ENCODE assay signal across 8 mouse cellular contexts in genomic region chr4:106837964-106838363, GRCm38 (mm10). TPM values are rescaled to one million over a fixed set of nuclear protein-coding genes. Genes with fewer than 3 reads are reported as not detected.
DNase-seq lines count a peak whose midpoint lies in the region; ATAC-seq and TF ChIP-seq lines count a peak whose summit lies in the region.

No protein-coding gene starts in this region.

- H3K36me3 ChIP-seq in intestine, embryonic 16.5 days (ENCODE audit: control insufficient read depth, insufficient read depth, low read length), result no peaks in the 10 kb centered on the region
- H3K36me3 ChIP-seq in limb, embryonic 11.5 days (ENCODE audit: control insufficient read depth, insufficient read depth, low read length), result no peaks in the 10 kb centered on the region
- no peaks in the 10 kb centered on the region for H3K36me3 ChIP-seq in myocyte (ENCODE audit: control insufficient read depth, insufficient read depth)
- no peaks in the 10 kb centered on the region for H3K36me3 ChIP-seq in thymus, adult 2 months (ENCODE audit: control insufficient read depth, insufficient read depth, low read length)

- peak overlapping the region; percentile 22 for H3K4me3 ChIP-seq in intestine, embryonic 16.5 days (ENCODE audit: low read length)
- H3K4me3 ChIP-seq in limb, embryonic 11.5 days (ENCODE audit: low read depth, low read length), result peak overlapping the region; percentile 7; the same call in 1 of the 2 replicates
- no peak overlapping the region for H3K4me3 ChIP-seq in myocyte
- H3K4me3 ChIP-seq in thymus, adult 2 months (ENCODE audit: control insufficient read depth, insufficient read depth, low read length), result peak overlapping the region; percentile 40

- no peaks in the 10 kb centered on the region for H3K79me2 ChIP-seq in myocyte (ENCODE audit: control insufficient read depth, insufficient read depth)

- no peak for TF ChIP-seq POLR2A in myocyte (IDR thresholded peaks at IDR 0.05; ENCODE audit: insufficient read length, low read depth)
- TF ChIP-seq POLR2A in thymus, adult 2 months (IDR thresholded peaks at IDR 0.05; ENCODE audit: control insufficient read depth, extremely low read depth, insufficient read depth, low read length, poor library complexity), result no peak

- DNase-seq in lung, adult 18-20 months, result peak; percentile 42 to 56
- DNase-seq in lung, postnatal 25 days (ENCODE audit: low spot score), result no peak
- peak; percentile 74 for DNase-seq in embryo, embryonic 9.5 days (ENCODE audit: extremely low spot score)
- DNase-seq in heart, adult 11 months, result peak; percentile 97
- peak; percentile 80 for DNase-seq in limb, embryonic 11.5 days (ENCODE audit: low spot score)
- DNase-seq in thymus, adult 2 months, result peak; percentile 55

- peak; percentile 21 for ATAC-seq in intestine, embryonic 16.5 days
- ATAC-seq in limb, embryonic 11.5 days (ENCODE audit: insufficient number of reproducible peaks, low FRiP score, low TSS enrichment, low read depth), result no peak; the same call in 1 of the 2 replicates

- no peak overlapping the region for H3ac ChIP-seq in myocyte (ENCODE audit: control insufficient read depth, insufficient read length)

- H3K4me1 ChIP-seq in intestine, embryonic 16.5 days (ENCODE audit: control insufficient read depth, insufficient read depth, low read length), result peaks cover 29% of the 10 kb centered on the region
- peaks cover 50% of the 10 kb centered on the region for H3K4me1 ChIP-seq in limb, embryonic 11.5 days (ENCODE audit: control insufficient read depth, insufficient read depth, low read length)
- H3K4me1 ChIP-seq in thymus, adult 2 months (replicated peaks; ENCODE audit: control insufficient read depth, insufficient read depth, low read length), result peaks cover 41% of the 10 kb centered on the region

- peak overlapping the region; percentile 47 for H3K9ac ChIP-seq in intestine, embryonic 16.5 days (ENCODE audit: low read depth, low read length)
- peak overlapping the region; percentile 31 for H3K9ac ChIP-seq in limb, embryonic 11.5 days (ENCODE audit: low read length)

- 0 out of 2 replicates have a peak, but pooled peaks have one; percentile 29 for TF ChIP-seq CTCF in thymus, adult 2 months (IDR thresholded peaks at IDR 0.05; ENCODE audit: borderline replicate concordance, control insufficient read depth, extremely low read depth, insufficient read depth, low read length, poor library complexity)

- peak overlapping the region; percentile 47 for H3K4me2 ChIP-seq in intestine, embryonic 16.5 days (ENCODE audit: low read depth, low read length)
- H3K4me2 ChIP-seq in limb, embryonic 11.5 days (ENCODE audit: low read depth, severe bottlenecking), result peak overlapping the region; percentile 46
- H3K4me2 ChIP-seq in myocyte (ENCODE audit: low read depth), result peak overlapping the region; percentile 34

- H3K27me3 ChIP-seq in intestine, embryonic 16.5 days (replicated peaks; ENCODE audit: control insufficient read depth, insufficient read depth, low read length), result no peaks in the 10 kb centered on the region
- H3K27me3 ChIP-seq in limb, embryonic 11.5 days (ENCODE audit: control insufficient read depth, insufficient read depth, low read length), result no peaks in the 10 kb centered on the region
- no peaks in the 10 kb centered on the region for H3K27me3 ChIP-seq in myocyte (ENCODE audit: control insufficient read depth, insufficient read depth, insufficient read length)
- H3K27me3 ChIP-seq in thymus, adult 2 months (ENCODE audit: control insufficient read depth, insufficient read depth, low read length), result no peaks in the 10 kb centered on the region

- 6% methylated on average over 13 of the region's 18 CpGs for WGBS in intestine, embryonic 16.5 days
- WGBS in limb, embryonic 11.5 days, result 1% methylated on average over 16 of the region's 18 CpGs
- 3% methylated on average over 17 of the region's 18 CpGs for WGBS in thymus, adult 2 months

- peak overlapping the region; percentile 7; the same call in 1 of the 2 replicates for H3K27ac ChIP-seq in intestine, embryonic 16.5 days (ENCODE audit: low read length)
- peak overlapping the region; percentile 54; the same call in 1 of the 2 replicates for H3K27ac ChIP-seq in limb, embryonic 11.5 days (replicated peaks; ENCODE audit: low read depth, low read length)
- no peak overlapping the region for H3K27ac ChIP-seq in thymus, adult 2 months (ENCODE audit: control insufficient read depth, insufficient read depth, low read length)

- no peaks in the 10 kb centered on the region for H3K9me3 ChIP-seq in intestine, embryonic 16.5 days (ENCODE audit: control insufficient read depth, low read length)
- no peaks in the 10 kb centered on the region for H3K9me3 ChIP-seq in limb, embryonic 11.5 days (ENCODE audit: control insufficient read depth, low read length)

TF ChIP-seq in myocyte, 11 proteins besides CTCF, POLR2A, EP300 and RAD21:
- TF ChIP-seq MAX (IDR thresholded peaks at IDR 0.05; ENCODE audit: low read depth) (no peak), TCF3 (IDR thresholded peaks at IDR 0.05; ENCODE audit: insufficient read length, low read depth) (no peak), REST (IDR thresholded peaks at IDR 0.05; ENCODE audit: insufficient read depth, insufficient read length) (no peak), CEBPB (IDR thresholded peaks at IDR 0.05; ENCODE audit: insufficient read depth, poor library complexity, severe bottlenecking) (no peak), SRF (IDR thresholded peaks at IDR 0.05; ENCODE audit: control insufficient read depth, insufficient read length, low read depth) (no peak)

RNA-seq across cellular contexts. Expression of gene Acot11, which starts 33.2 kb away (rescaled TPM):
- polyA plus RNA-seq in intestine, embryonic 16.5 days (2015; fragmentation: Nextera tagmentation; extraction: Ambion mirVana), result 18.3 and 21.5 TPM in 2 replicates
- polyA plus RNA-seq in limb, embryonic 11.5 days (2014; fragmentation: Nextera tagmentation; extraction: Ambion mirVana), result 6.5 and 10.1 TPM in 2 replicates
- 1.9 TPM for polyA plus RNA-seq in myocyte (2012; fragmentation: generic; extraction: Trizol)
- polyA plus RNA-seq in thymus, adult 2 months (2012; rRNA removed), result 6.4 and 10.0 TPM in 2 replicates
